Mouse (Mus musculus) olfactory bulb, adult 2 months (tissue): ENCODE data around the gene Wdcp. TPM values are rescaled to one million over a fixed set of nuclear protein-coding genes. Genes with fewer than 3 reads are reported as not detected.
"Not testable (repeated sequence)": the region's sequence is repeated elsewhere in the genome, so short reads cannot be mapped to it uniquely, and the experiment has no call there.

Experiments
- H3K27ac ChIP-seq: fragments of 200-500 bp; 2 replicates; pipeline ENCODE4 v1.5.1; 2012; ENCODE audit warnings: low read depth, low read length; ENCODE audit not compliant: insufficient read depth
- H3K4me1 ChIP-seq: fragments of 200-500 bp; 2 replicates; pipeline ENCODE4 v1.6.1; 2012; ENCODE audit warnings: low read length; ENCODE audit not compliant: control insufficient read depth, insufficient read depth
- H3K4me3 ChIP-seq: fragments of 200-500 bp; 2 replicates; pipeline ENCODE4 v1.5.1; 2012; ENCODE audit warnings: mild to moderate bottlenecking, low read depth, low read length, moderate library complexity; ENCODE audit not compliant: insufficient read depth
- CTCF ChIP-seq: fragments of 200-500 bp; IDR thresholded peaks from 2 replicates; pipeline ENCODE4 v1.5.1; 2012; ENCODE audit warnings: low read depth, mild to moderate bottlenecking, low read length, moderate library complexity; ENCODE audit not compliant: insufficient read depth
- POLR2A ChIP-seq: fragments of 200-500 bp; IDR thresholded peaks from 2 replicates; pipeline ENCODE4 v1.6.1; 2012; ENCODE audit warnings: mild to moderate bottlenecking, low read depth, low read length, moderate library complexity; ENCODE audit not compliant: insufficient read depth
- WGBS: fragments of 180-500 bp; shearing (Covaris S2); methylation state at CpG from one replicate; pipeline ENCODE4 v1.1.7; 2018; 5-methylcytosine and 5-hydroxymethylcytosine counted together
- polyA plus RNA-seq: library from polyadenylated mRNA; stranded (reverse); fragments of >200 nt; gene quantifications from 2 replicates; pipeline ENCODE4 v1.2.4, GENCODE M21; 2012; ENCODE audit warnings: low replicate concordance; ENCODE audit not compliant: missing spikeins, insufficient read depth, insufficient read length

Gene Wdcp
- polyA plus RNA-seq = not detected in 2 replicates

GRCm38 (mm10) chr12:4842890-4843597 is at the start of gene Wdcp:
Gene Wdcp (plus strand): TSS chr12:4843303.
- Histone ChIP-seq H3K4me1 (peaks cover 7% of the 10 kb centered on the region), H3K4me3 (peak within 1 kb of the TSS; percentile 95), H3K27ac (peak within 1 kb of the TSS; percentile 29; the same call in 1 of the 2 replicates)
- TF ChIP-seq POLR2A (peak; percentile 28; the same call in 1 of the 2 replicates), CTCF (no peak)
- WGBS = under 1% methylated on average over 30 of the region's 30 CpGs

- no peak for TF ChIP-seq POLR2A
- TF ChIP-seq CTCF = no peak
- no peak overlapping the region for H3K4me3 ChIP-seq
- H3K27ac ChIP-seq = no peak overlapping the region
- 84% methylated on average over 1 of the region's 1 CpGs for WGBS
- no peaks in the 10 kb centered on the region for H3K4me1 ChIP-seq
Observed at GRCm38 (mm10) chr12:4793718-4794117, 49.4 kb upstream of the Wdcp start.

- H3K4me1 ChIP-seq, H3K4me3 ChIP-seq, H3K27ac ChIP-seq: not testable (repeated sequence)
- WGBS = 77% methylated on average over 6 of the region's 6 CpGs
Observed at GRCm38 (mm10) chr12:4797471-4797870, 45.6 kb upstream of the Wdcp start.

GRCm38 (mm10) chr12:4811036-4811435 is 32.1 kb upstream of the Wdcp start:
- Histone ChIP-seq H3K27ac (no peak overlapping the region), H3K4me1 (no peaks in the 10 kb centered on the region), H3K4me3 (no peak overlapping the region)
- no peak for TF ChIP-seq POLR2A
- TF ChIP-seq CTCF = no peak
- 77% methylated on average over 4 of the region's 4 CpGs for WGBS

- Histone ChIP-seq H3K27ac (no peak overlapping the region), H3K4me1 (no peaks in the 10 kb centered on the region), H3K4me3 (no peak overlapping the region)
- no peak for TF ChIP-seq CTCF
- TF ChIP-seq POLR2A = no peak
- 66% methylated on average over 3 of the region's 3 CpGs for WGBS
Observed at GRCm38 (mm10) chr12:4811705-4812104, 31.4 kb upstream of the Wdcp start.

GRCm38 (mm10) chr12:4813636-4814035 is 29.5 kb upstream of the Wdcp start:
- Histone ChIP-seq H3K4me3 (no peak overlapping the region), H3K4me1 (no peaks in the 10 kb centered on the region), H3K27ac (no peak overlapping the region)
- 65% methylated on average over 4 of the region's 4 CpGs for WGBS
- TF ChIP-seq POLR2A (no peak), CTCF (no peak)

- Histone ChIP-seq H3K27ac (no peak overlapping the region), H3K4me1 (peaks cover 4% of the 10 kb centered on the region), H3K4me3 (peak overlapping the region; percentile 97)
- TF ChIP-seq POLR2A (no peak), CTCF (no peak)
- 6% methylated on average over 24 of the region's 24 CpGs for WGBS
Observed at GRCm38 (mm10) chr12:4816680-4817360, 26.3 kb upstream of the Wdcp start.

GRCm38 (mm10) chr12:4817361-4818101 is 25.6 kb upstream of the Wdcp start, which contains the start of gene Sf3b6:
Gene Sf3b6 (plus strand): TSS chr12:4817544.
- TF ChIP-seq CTCF (no peak), POLR2A (peak; percentile 82)
- under 1% methylated on average over 49 of the region's 49 CpGs for WGBS
- H3K4me3 ChIP-seq = peak within 1 kb of the TSS; percentile 97
- peak within 1 kb of the TSS; percentile 40; the same call in 1 of the 2 replicates for H3K27ac ChIP-seq
- peaks cover 4% of the 10 kb centered on the region for H3K4me1 ChIP-seq

GRCm38 (mm10) chr12:4827256-4827655 is 15.8 kb upstream of the Wdcp start:
- Histone ChIP-seq H3K4me3 (no peak overlapping the region), H3K4me1 (no peaks in the 10 kb centered on the region), H3K27ac (no peak overlapping the region)
- WGBS = 80% methylated on average over 3 of the region's 3 CpGs
- TF ChIP-seq POLR2A (no peak), CTCF (no peak)
